Mouse (Mus musculus) CH12.LX (cell line): Measurements from ENCODE around the gene Galp. TPM values are rescaled to one million over a fixed set of nuclear protein-coding genes. Genes with fewer than 3 reads are reported as not detected.

ENCODE experiments used
- DNase-seq: peaks from one replicate; pipeline ENCODE4 v3.0.0-alpha.2; 2013; ENCODE audit errors: extremely low read depth
- H3K27ac ChIP-seq: 2 replicates; pipeline ENCODE4 v1.5.1; 2012; ENCODE audit warnings: low read depth, mild to moderate bottlenecking, control low read depth, moderate library complexity; ENCODE audit not compliant: insufficient read depth
- H3K27me3 ChIP-seq: replicated peaks from 2 replicates; pipeline ENCODE3; 2012; ENCODE audit warnings: inconsistent platforms
- H3K36me3 ChIP-seq, 2 experiments: replicated peaks in 1 of 2; 2 replicates each; pipeline versions ENCODE3 to v1.6.1; 2012; ENCODE audit warnings: inconsistent platforms in 1 of 2, low read length in 1 of 2, mild to moderate bottlenecking in 1 of 2, mixed read lengths in 1 of 2, moderate library complexity in 1 of 2; ENCODE audit not compliant: control insufficient read depth in 1 of 2, insufficient read depth in 1 of 2
- H3K4me1 ChIP-seq, 2 experiments: 2 replicates each; pipeline ENCODE4 v1.6.1; 2012; ENCODE audit warnings: inconsistent platforms in 1 of 2, moderate library complexity in 1 of 2; ENCODE audit not compliant: insufficient read depth in 2 of 2, control insufficient read depth in 1 of 2
- H3K4me2 ChIP-seq: 2 replicates; pipeline ENCODE4 v1.6.1; 2012; ENCODE audit warnings: low read depth, mild to moderate bottlenecking, control low read depth; ENCODE audit not compliant: poor library complexity, insufficient read depth, severe bottlenecking
- H3K4me3 ChIP-seq, 3 experiments: fragments of 150-350 bp in 1 of 3; sonication (generic) in 1 of 3; replicated peaks in 1 of 3; 2 replicates each; pipeline versions ENCODE3 to v1.5.1; 2011 to 2012; ENCODE audit warnings: low read depth in 2 of 3, low read length in 2 of 3, mild to moderate bottlenecking in 2 of 3, moderate library complexity in 2 of 3, control low read depth in 1 of 3, improper control_type of control experiment in 1 of 3, inconsistent platforms in 1 of 3, mixed read lengths in 1 of 3; ENCODE audit not compliant: poor library complexity in 1 of 3
- H3K79me2 ChIP-seq: replicated peaks from 2 replicates; pipeline ENCODE4 v1.6.1; 2012; ENCODE audit warnings: mild to moderate bottlenecking, moderate library complexity; ENCODE audit not compliant: control insufficient read depth, poor library complexity, insufficient read depth, severe bottlenecking; ENCODE audit errors: extremely low read depth
- H3K9ac ChIP-seq: 2 replicates; pipeline ENCODE4 v1.6.1; 2012; ENCODE audit warnings: low read depth, mild to moderate bottlenecking, control low read depth, moderate library complexity; ENCODE audit not compliant: insufficient read depth
- H3K9me3 ChIP-seq: replicated peaks from 2 replicates; pipeline ENCODE3; 2012; ENCODE audit warnings: low read length, inconsistent platforms, mixed read lengths
- BHLHE40 ChIP-seq: IDR thresholded peaks from 2 replicates; pipeline ENCODE4 v1.6.1; 2011; ENCODE audit warnings: mild to moderate bottlenecking, low read depth, low read length, improper control_type of control experiment
- CHD1 ChIP-seq: IDR thresholded peaks from 2 replicates; pipeline ENCODE4 v1.6.1; 2012; ENCODE audit warnings: low read depth, low read length, improper control_type of control experiment, inconsistent platforms
- CHD2 ChIP-seq: IDR thresholded peaks from 2 replicates; pipeline ENCODE4 v1.6.1; 2011; ENCODE audit warnings: low read length, improper control_type of control experiment
- GABPA ChIP-seq: IDR thresholded peaks from 2 replicates; pipeline ENCODE4 v1.6.1; 2012; ENCODE audit warnings: low read depth, low read length, improper control_type of control experiment, inconsistent platforms; ENCODE audit not compliant: insufficient replicate concordance
- HCFC1 ChIP-seq: IDR thresholded peaks from 2 replicates; pipeline ENCODE4 v1.6.1; 2012; ENCODE audit warnings: low read depth, mild to moderate bottlenecking, inconsistent platforms, low read length, improper control_type of control experiment
- JUND ChIP-seq: conservative IDR thresholded peaks from 2 replicates; pipeline ENCODE4 v1.6.1; 2011; ENCODE audit warnings: low read depth, low read length, improper control_type of control experiment
- MAX ChIP-seq: IDR thresholded peaks from 2 replicates; pipeline ENCODE4 v1.6.1; 2011; ENCODE audit warnings: low read length, improper control_type of control experiment
- MYC ChIP-seq: IDR thresholded peaks from 2 replicates; pipeline ENCODE4 v1.6.1; 2011; ENCODE audit warnings: low read depth, mild to moderate bottlenecking, improper control_type of control experiment, low read length
- NRF1 ChIP-seq: IDR thresholded peaks from 2 replicates; pipeline ENCODE4 v1.6.1; 2014; ENCODE audit warnings: low read depth, mild to moderate bottlenecking, inconsistent platforms, low read length, improper control_type of control experiment, moderate library complexity
- POLR2A ChIP-seq: IDR thresholded peaks from 2 replicates; pipeline ENCODE4 v1.6.1; 2011; ENCODE audit warnings: low read depth, mild to moderate bottlenecking, improper control_type of control experiment, low read length
- RCOR1 ChIP-seq: conservative IDR thresholded peaks from 2 replicates; pipeline ENCODE4 v1.6.1; 2012; ENCODE audit warnings: low read depth, mild to moderate bottlenecking, inconsistent platforms, low read length, improper control_type of control experiment
- SIN3A ChIP-seq: IDR thresholded peaks from 2 replicates; pipeline ENCODE4 v1.6.1; 2012; ENCODE audit warnings: low read length, improper control_type of control experiment, inconsistent platforms
- UBTF ChIP-seq: IDR thresholded peaks from 2 replicates; pipeline ENCODE4 v1.6.1; 2012; ENCODE audit warnings: low read depth, mild to moderate bottlenecking, inconsistent platforms, low read length, improper control_type of control experiment, moderate library complexity
- USF2 ChIP-seq: conservative IDR thresholded peaks from 2 replicates; pipeline ENCODE4 v1.6.1; 2011; ENCODE audit warnings: low read depth, low read length, improper control_type of control experiment
- ZMIZ1 ChIP-seq: IDR thresholded peaks from 2 replicates; pipeline ENCODE4 v1.6.1; 2012; ENCODE audit warnings: low read depth, mild to moderate bottlenecking, inconsistent platforms, low read length, improper control_type of control experiment
- ZNF384 ChIP-seq: IDR thresholded peaks from 2 replicates; pipeline ENCODE4 v1.6.1; 2012; ENCODE audit warnings: low read depth, low read length, improper control_type of control experiment, inconsistent platforms
- dilution Hi-C: fragments of 300-500 bp; cut with MboI; formaldehyde crosslinking; loops from 2 replicates; pipeline ENCODE4 v1.14.3; 2020; ENCODE audit warnings: low sequenced_read_pairs; ENCODE audit not compliant: extremely low pct_unique_long_range_greater_than_20kb, extremely low pct_ligation_motif_present
- in situ Hi-C: fragments of 300-500 bp; cut with MboI; formaldehyde crosslinking; loops from 3 replicates; pipeline ENCODE4 v1.14.3; 2019; ENCODE audit warnings: low sequenced_read_pairs, low pct_ligation_motif_present, low pct_unique_long_range_greater_than_20kb, mixed read lengths
- polyA plus RNA-seq: library from polyadenylated mRNA; unstranded; fragments of >175 nt; gene quantifications from 2 replicates; pipeline ENCODE4 v1.2.1, GENCODE M21; 2012; ENCODE audit warnings: low read depth; ENCODE audit not compliant: insufficient read length
- total RNA-seq, 2 experiments: library from RNA; depleted of rRNA; stranded (reverse); fragments of 300-350 nt in 1 of 2; fragments of >200 nt in 1 of 2; gene quantifications; 2 replicates each; pipeline ENCODE4 v1.2.3; 2012 to 2014

The Galp gene
- total and polyA plus RNA-seq, 3 experiments, result not detected

DNA sequence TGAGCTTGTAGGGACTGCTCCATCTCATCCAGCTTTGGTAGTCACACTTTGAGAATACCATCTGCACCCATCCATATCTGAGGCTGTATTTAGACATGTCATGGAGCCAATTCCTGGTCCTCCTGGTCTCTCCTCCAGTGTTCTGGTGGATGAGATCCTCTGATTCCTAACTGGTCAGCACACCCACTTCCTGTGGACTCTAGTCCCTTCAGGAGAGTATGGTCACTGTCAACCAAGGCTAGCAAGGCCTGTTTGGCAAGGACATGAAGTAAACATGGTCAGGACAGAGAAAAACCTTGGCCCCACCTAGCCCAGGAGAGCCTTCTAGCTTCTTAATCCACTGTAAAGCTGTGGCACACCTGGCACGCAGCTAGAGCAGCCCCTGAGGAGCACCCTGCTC is 45.6 kb upstream of the Galp start:
- in situ Hi-C loops, result no loop called here
- no peak overlapping the region for H3K9ac ChIP-seq
- peaks cover 0 to 24% of the 10 kb centered on the region in 2 experiments for H3K36me3 ChIP-seq
- H3K27me3 ChIP-seq, result no peaks in the 10 kb centered on the region
- no peak overlapping the region for H3K27ac ChIP-seq
- no peak overlapping the region for H3K4me3 ChIP-seq
- H3K4me2 ChIP-seq, result 0 out of 2 replicates have a peak overlapping the region, but pooled peaks have one; percentile 23
- TF ChIP-seq ZNF384 (no peak), SIN3A (no peak), MYC (no peak), RCOR1 (no peak), ZMIZ1 (no peak), CHD1 (no peak), HCFC1 (no peak), JUND (no peak), NRF1 (no peak), GABPA (no peak), UBTF (no peak), CHD2 (no peak), USF2 (no peak), POLR2A (no peak), MAX (no peak)
- peaks cover 25 to 84% of the 10 kb centered on the region in 2 experiments for H3K4me1 ChIP-seq
- H3K9me3 ChIP-seq, result no peaks in the 10 kb centered on the region
- H3K79me2 ChIP-seq, result peaks cover 86% of the 10 kb centered on the region
- DNase-seq, result no peak
- dilution Hi-C loops, result no loop called here

GRCm38 (mm10) chr7:6152036-6152435 is 44.9 kb upstream of the Galp start:
- TF ChIP-seq BHLHE40, result no peak
- dilution Hi-C loops, result no loop called here
- Histone ChIP-seq H3K27me3 (no peaks in the 10 kb centered on the region), H3K9me3 (no peaks in the 10 kb centered on the region), H3K79me2 (peaks cover 79% of the 10 kb centered on the region), H3K36me3 (peaks cover 0 to 22% of the 10 kb centered on the region in 2 experiments), H3K27ac (no peak overlapping the region), H3K4me1 (peaks cover 25 to 81% of the 10 kb centered on the region in 2 experiments), H3K9ac (no peak overlapping the region), H3K4me2 (no peak overlapping the region), H3K4me3 (no peak overlapping the region)
- in situ Hi-C loops, result no loop called here
- DNase-seq, result no peak
